Mouse (Mus musculus) mouse embryonic stem cell (cell line): ENCODE measurements around the gene Gm14124.
"Not testable (repeated sequence)": the region's sequence is repeated elsewhere in the genome, so short reads cannot be mapped to it uniquely, and the experiment has no call there.

Source experiments
- in situ Hi-C, 2 experiments: fragments of 300-500 bp; cut with MboI; formaldehyde crosslinking; loops; 1 replicate in 1 of 2; 3 replicates in 1 of 2; pipeline ENCODE4 v1.14.3; 2019 to 2020; ENCODE audit warnings: low sequenced_read_pairs in 2 of 2, low pct_unique_long_range_greater_than_20kb in 1 of 2, mixed read lengths in 1 of 2; ENCODE audit not compliant: unreplicated experiment in 1 of 2

The Gm14124 gene

DNA sequence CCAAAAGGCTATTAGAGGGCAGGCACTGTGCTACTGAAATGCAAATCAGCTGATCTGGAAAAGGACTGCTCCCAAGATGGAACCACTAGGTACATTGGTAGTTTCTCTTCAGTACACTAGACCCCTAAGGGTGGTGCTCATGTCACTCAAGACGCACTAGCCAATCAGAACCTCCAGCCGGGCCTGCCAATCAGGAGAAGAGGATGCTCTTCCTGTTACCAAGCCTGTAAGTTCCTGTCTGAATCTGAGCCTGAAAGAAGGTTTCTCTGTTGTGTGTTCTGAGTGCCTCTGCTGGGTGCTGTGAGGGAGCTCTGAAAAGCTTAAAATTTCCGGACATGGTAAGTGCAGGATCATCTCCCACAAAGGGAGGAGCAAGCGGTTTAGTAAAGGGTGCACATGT, at the start of gene Gm14124:
Gm14124 (plus strand) TSS at position 227 of the 400 bp plus-strand sequence.
- in situ Hi-C loops: not testable (repeated sequence)

DNA sequence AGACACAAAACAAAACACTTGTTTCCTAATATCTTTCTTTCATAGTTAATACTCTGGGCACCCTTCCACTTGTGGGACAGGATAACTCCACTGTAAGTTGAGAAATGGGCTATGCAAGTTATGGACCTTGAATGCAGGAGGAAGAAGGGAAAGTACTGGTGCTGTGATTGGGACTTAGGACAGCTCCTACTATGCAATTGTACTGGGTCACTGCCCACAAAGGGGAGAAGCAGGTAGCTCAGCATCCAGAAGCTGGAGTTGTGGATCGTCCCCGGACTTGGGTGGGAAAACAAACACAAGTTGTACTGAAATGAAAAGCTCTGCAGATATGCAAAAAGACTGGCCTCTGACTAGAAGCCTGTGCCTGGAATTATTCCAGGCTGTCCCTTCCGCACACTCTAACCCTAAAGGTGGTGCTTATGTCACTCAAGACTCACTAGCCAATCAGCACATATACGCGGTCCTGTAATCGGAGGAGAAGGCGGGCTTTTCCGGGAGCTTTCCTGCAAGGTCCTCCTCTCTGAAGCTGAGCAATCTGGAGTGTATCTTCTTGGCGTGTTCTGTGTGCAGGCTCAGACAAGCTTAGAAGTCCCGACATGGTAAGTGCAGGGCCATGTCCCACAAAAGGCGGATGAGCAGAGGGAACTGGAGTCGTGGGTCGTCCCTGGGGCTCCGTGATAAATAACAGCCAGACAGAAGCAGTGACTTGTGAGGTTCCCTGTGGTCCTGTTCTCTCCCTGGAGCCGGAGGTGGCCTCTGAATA, 39.5 kb upstream of the Gm14124 start, which contains the start of gene Zfp937:
Zfp937 (plus strand) TSS at position 474 of the 763 bp plus-strand sequence.
- in situ Hi-C loops: not testable (repeated sequence)

DNA sequence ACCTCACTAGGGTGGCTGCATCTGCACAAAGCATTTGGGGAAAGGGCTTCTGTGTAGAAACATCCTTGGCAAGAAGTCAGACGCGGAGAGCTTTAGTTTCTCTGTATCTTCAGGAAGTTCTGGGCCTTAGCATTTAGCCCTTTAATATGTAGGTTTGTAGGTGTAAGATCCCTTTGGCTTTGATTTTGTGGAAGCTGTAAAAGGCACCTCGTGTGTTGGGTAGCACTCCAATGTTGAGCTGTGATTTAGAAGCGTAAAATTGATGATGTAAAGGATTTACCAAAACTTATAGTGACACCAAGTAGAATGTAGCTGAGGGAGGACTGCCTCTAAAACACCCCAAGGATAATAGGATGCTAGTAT, 39.0 kb upstream of the Gm14124 start:
- in situ Hi-C loops: not testable (repeated sequence)

DNA sequence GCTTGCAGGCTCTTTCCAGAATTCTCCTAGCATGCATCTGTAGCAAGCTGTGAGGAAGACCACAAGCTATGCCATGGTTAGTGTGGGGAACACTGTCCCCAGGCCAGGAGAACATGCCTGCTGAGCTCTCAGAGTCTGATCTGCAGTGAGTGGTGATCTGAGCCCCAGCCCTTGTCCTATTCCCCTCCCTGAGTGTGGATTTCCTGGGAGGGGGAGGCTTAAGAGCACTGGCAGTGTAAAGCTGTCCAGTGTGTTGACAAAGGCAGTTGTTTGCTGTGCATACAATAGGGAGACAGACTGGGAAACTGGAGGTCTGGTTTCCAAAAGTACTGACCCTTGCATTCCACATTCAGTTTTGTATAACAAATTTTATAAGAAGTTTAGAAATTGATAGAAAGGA, 34.1 kb upstream of the Gm14124 start:
- in situ Hi-C loops: not testable (repeated sequence)

DNA sequence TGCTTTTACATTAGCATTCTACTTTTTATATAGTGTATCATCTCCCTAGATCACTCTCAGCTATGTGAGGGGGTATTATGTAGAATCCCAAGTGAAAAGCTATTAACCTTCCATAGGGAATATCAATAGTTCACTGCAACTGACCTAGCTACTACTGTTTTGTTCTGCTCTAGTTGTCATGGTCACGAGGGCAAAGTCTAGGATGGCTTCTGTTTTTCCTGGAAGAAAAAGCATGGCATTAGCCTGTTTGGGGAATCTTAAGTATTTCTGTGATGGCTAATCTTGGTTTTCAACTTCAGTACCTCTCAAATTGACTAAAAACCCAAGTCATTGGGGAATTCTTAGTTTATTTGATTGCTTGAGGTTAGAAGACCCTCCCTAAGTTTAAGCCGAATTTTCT, 14.1 kb upstream of the Gm14124 start:
- in situ Hi-C loops: no loop called here

DNA sequence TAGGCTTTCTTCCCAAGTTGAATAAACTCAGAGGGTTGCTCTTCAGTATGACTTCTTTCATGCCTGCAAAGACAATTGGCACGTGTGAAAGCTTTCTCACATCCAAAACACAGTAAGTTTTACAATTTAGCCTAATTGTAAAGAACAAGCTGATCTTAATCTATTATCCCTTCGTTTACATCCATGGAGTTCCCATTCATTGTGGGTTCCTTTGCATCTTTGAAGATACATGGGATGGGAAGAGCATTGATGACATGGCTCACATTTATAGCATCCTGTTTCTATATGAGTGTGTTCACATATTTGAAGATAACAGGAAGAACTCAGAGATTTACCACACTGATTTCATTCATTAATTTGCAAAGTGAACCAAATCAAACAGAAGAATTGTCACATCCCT, 1.8 kb upstream of the Gm14124 start, which contains the start of gene Gm21994:
Gm21994 (minus strand) TSS at position 101 of the 400 bp plus-strand sequence.
- in situ Hi-C loops: not testable (repeated sequence)

DNA sequence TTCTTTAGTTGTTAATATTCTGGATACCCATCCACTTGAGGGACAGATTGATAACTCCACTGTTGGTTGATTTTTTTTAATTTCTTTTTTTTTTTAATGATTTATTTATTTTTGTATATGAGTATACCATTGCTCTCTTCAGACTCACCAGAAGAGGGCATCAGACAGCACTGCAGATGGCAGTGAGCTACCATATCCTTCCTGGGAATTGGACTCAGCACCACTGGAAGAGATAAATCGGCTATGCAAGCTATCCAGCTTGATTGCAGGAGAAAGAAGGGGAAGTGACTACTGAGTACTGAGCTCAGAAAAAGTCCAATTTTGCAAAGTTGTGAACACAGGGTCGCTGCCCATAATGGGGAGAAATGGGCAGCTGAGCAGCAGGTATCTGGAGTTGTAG, 456 bp upstream of the Gm14124 start:
- in situ Hi-C loops: not testable (repeated sequence)

DNA sequence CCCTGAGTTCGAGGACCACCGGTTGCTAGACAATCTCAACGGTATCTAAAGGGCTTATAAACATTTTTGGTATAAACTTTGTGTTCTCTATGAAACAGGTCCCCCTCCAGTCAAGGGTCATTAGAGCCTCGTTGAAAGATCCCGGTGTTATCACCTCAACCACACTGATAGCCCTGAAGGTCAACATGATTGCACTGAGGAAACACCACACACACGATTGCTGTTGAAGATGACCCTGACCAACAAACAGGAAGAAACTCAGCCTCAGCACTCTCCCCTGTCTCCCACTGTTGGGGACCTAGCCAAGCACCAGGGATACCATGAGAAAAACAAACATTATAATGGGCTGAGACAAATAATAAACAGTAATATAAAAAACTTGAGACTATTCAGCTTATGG, 36.4 kb downstream of the Gm14124 start:
- in situ Hi-C loops: no loop called here

DNA sequence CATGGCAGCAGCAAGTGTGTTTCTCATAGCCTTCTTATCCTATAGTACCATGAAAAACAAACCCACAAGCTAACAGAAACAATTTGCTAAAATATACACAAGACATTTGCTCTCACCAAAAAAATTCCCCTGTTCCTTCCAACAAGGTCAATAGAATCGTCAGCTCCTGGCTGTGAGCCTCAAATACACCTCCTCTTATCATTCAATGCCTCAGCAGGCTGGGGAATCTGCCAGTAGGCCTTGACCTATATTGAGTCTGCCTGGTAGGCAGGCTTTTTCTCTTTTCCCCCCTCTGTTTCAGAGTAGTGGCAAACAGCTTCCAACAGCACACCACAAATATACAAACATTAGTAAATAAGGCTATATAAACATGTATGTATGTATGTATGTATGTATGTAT, 41.8 kb downstream of the Gm14124 start:
- in situ Hi-C loops: no loop called here

DNA sequence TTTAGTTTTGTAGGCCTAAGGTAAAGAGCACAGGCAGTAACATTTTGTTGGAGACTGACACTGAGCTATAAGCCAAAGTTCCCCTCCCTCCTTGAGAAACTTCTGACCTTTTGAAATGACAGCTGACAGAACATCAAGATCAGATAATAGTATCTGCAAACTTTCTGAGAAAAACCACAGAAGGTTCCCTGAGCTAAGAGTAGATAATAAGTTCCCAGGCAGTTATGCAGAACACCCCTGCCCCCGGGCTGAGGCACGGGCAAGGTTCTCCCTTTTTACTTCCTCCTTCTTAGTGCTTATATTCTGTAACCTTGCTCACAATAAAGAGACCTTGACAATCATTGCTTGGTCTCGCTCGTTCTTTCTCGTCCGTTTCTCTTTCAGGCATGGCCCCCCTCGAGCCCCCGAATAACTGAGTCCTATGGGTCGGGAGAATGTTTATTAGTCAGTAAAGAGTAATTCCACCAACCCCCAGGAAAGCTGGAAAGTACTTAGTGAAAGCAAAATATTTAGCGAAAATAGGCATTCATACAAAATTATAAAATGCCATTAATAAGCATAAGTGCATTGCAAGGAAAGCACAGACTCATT, 50.0 kb downstream of the Gm14124 start:
- in situ Hi-C loops: no loop called here

DNA sequence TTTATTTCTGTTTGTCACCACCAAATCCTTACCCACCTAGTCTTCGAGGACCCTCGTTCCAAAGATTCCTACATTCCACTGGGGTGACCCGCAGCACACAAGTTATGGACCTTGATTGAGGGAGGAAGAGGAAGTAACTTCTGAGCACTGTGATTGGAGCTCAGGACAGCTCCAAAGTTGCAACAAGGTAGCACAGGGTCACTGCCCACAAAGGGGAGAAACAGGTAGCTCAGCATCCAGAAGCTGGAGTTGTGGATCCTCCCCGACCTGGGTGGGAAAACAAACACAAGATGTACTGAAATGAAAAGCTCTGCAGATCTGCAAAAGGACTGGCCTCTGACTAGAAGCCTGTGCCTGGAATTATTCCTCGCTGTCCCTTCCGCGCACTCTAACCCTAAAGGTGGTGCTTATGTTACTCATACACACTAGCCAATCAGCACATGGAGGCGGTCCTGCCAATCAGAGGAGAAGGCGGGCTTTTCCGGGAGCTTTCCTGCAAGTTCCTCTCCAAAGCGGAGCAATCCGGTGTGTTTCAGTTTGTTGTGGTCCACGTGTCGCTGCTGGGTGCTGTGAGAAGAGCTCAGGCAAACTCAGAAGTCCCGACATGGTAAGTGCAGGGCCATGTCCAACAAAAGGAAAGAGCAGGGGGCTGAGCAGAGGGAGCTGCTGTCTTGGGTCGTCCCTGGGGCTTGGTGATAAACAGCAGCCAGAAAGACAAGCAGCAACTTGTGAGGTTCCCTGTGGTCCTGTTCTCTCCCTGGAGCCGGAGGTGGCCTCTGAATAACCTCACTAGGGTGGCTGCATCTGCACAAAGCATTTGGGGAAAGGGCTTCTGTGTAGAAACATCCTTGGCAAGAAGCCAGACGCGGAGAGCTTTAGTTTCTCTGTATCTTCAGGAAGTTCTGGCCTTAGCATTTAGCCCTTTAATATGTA, 53.9 kb downstream of the Gm14124 start:
- in situ Hi-C loops: not testable (repeated sequence)

DNA sequence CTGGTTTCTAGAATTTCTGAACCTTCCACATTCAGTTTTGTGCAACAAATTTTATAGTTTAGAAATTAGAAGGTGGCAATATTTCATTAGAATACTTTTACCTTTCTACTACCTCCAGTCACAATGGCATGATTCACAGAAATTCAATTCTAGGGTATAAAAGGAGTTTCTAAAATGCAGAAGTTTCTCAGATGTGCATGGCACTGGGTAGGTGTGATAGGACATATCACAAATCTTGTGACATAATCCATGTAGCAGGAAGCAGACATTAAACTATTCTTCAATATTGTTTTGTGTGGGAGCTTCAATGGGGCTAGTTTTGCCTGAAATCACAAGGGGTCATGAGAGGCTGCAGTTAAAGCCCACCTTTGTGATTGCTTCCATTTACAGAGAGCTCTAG, 58.8 kb downstream of the Gm14124 start:
- in situ Hi-C loops: no loop called here

DNA sequence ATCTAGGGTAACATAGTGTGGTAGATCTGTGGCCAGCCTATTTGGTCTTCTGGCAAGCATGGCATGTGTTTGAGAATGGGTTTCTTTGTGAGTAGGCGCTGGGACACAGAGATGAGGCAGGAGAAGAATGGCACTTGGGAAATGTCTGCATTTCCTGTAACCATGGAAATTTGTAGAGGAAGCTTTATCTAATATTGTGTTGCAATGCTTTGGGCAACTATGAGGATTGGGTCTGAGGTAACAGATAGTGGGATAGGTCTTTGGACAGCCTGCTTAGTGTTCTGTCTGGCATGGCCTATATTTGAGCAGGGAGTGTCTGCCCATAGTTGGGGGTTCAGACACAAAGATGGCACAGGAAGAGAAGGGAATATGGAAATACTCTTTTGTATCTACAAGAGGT, 61.7 kb downstream of the Gm14124 start:
- in situ Hi-C loops: no loop called here
